Mouse (Mus musculus) liver (tissue): ENCODE data around the gene Ctsf.
"Not testable (repeated sequence)": the region's sequence is repeated elsewhere in the genome, so short reads cannot be mapped to it uniquely, and the experiment has no call there.

ENCODE experiments used
- DNase-seq: peaks from one replicate; pipeline ENCODE4 v3.0.0-alpha.2; 2020; ENCODE audit warnings: mixed read lengths

Ctsf gene

DNA sequence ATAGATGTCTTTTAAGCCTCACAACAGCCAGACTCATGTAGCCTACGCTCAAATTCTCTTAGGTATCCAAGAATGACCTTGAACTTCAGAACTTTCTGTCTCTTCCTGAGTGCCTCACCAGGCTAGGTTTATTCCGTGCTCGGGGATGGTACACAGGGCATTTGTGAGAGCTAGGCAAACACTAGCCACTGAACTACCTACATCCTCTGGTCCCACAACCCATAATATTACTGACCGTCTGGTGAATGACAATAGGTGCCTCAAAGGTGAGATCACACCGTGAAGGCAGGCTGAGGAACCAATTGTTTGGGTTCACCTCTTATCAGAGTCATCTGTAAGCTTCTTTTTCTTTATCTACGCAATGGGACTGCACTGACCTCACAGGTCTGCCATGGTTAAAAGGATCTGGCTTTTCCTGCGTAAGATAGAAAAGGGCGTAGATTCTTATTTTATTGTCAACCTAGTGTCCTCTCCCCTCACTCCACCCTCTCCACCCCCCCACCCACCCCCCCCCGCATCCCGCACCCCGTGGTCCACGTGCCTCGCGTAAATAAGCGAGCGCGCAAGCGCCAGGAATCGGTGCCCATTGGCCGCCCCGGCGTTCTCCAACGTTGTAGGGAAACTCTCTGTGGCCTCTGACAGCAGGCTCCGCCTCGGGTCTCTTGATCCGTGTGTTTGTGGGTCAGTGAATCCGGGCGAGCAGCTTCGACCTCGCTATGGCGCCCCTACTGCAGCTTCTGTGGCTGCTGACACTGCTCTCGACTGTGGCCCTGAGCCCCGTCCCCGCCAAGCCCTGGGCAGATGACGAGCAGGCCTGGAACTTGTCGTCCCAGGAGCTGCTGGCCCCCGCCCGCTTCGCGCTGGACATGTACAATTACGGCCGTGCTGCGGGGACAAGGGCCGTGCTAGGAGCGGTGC, at the start of gene Ctsf:
Gene Ctsf, plus strand, starts transcription at position 579 of the 918 bp plus-strand sequence.
- DNase-seq, result peak; percentile 81

- DNase-seq, result no peak
Observed at GRCm38 (mm10) chr19:4810309-4810708, 44.6 kb upstream of the Ctsf start.

DNA sequence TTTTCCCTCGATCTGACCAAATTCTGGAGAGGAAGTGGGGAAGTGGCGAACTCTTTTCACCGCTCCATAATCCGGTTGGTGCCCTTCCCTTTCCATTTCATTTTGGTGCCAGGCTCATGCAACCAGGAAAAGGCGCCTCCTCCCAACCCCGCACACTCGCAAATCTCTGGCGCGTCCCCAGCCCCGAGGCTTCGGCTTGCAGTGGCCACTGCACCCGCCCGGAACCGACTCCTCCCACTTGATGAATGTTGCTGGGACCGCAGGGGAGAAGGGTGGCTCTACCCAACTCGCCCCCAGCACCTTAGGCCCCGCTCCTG, 44.2 kb upstream of the Ctsf start:
- DNase-seq, result no peak

DNA sequence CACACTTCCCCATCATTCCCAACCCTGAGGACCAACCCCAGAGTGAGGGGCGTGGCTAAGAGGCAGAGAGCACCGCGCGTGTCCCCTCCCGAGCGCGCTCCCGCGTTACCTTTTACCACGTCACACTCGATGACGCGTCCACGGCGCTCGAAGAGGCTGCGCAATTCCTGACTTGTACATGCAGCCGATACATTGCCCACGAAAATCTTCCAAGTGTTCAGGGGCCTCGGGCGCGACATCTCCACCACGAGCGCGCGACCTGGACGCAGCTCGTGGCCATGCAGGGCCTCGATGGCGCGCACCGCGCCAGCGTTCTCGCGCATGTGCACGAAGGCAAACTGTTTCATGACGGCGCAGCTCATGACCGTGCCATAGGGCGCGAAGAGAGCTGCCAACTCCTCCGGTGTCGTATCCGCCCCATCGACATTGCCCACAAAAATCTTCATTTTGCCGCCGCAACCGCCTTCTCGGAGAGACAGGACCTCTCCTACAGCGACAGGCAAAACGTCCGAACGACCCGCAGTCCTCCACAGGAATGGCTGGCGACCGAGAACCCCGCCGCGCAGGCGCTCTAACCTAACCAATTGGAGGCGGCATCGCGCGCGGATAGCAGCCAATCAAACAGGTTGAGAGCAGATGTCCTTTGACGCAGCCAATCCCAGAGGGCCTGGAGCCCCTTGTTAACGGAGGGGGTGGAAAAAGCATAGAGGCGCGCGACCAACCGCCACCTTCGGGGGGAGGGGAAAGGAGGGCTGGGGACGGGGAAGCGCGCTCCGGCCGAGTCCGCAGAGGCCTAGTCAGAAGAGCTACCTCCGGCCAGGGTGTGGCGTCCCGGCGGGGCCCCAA, 43.6 kb upstream of the Ctsf start, which contains the start of the genes Gm21992 and Rbm14:
Gene Gm21992, minus strand, starts transcription at position 550 of the 846 bp plus-strand sequence.
Gene Rbm14, minus strand, starts transcription at position 572 of the 846 bp plus-strand sequence.
- DNase-seq, result peak; percentile 98

GRCm38 (mm10) chr19:4811909-4812242, 43.1 kb upstream of the Ctsf start:
- no peak for DNase-seq

DNA sequence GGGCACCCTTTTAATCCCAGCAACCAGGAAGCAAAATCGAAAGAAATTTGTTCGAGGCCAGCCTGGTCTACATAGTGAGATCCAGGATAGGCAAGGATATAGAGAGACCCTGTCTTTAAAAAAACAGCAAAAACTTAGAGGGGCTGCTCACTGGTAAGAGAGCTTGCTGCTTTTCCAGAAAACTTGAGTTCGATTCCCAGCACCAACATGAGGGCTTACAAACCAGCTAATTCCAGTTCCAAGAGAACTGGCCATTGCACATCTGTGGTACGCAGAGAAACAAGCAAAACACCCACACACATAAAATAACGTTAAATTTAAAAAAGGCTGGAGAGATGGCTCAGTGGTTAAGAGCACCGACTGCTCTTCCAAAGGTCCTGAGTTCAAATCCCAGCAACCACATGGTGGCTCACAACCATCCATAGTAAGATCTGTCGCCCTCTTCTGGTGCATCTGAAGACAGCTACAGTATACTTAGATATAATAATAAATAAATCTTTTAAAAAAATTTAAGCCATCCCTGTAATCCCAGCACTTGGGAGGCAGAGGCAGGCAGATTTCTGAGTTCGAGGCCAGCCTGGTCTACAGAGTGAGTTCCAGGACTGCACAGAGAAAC, 42.5 kb upstream of the Ctsf start:
- not testable (repeated sequence) for DNase-seq

GRCm38 (mm10) chr19:4813015-4813414, 41.9 kb upstream of the Ctsf start:
- DNase-seq, result peak; percentile 64

GRCm38 (mm10) chr19:4817182-4817835, 37.6 kb upstream of the Ctsf start:
- DNase-seq, result no peak

DNA sequence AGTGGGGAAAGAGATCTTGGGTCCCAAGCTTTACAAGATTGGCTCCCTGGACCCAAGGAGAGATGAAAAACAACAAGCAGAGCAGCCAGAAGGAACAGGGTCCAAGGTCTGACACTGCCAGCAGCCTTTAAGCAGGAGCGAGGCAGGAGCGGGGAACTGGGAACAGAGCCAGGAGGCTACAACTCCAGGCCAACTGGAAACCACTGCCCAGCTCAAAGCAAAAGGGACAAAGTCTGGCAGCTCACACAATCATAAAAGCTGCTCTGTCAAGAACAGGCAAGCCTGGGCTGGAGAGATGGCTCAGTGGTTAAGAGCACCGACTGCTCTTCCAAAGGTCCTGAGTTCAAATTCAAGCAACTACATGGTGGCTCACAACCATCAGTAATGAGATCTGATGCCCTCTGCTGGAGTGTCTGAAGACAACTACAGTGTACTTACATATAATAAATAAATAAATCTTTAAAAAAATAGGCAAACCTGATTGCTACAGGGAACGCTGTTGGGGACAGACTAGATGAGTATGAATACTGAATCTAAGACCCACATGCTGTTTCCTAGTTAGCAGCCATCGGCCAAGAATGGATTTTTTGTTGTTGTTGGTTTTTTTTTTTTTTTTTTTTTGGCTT, 34.1 kb upstream of the Ctsf start:
- DNase-seq, result peak; percentile 35

GRCm38 (mm10) chr19:4828444-4829114, 26.4 kb upstream of the Ctsf start:
- DNase-seq, result peak; percentile 52

- no peak for DNase-seq
Observed at GRCm38 (mm10) chr19:4829156-4829555, 25.8 kb upstream of the Ctsf start.

DNA sequence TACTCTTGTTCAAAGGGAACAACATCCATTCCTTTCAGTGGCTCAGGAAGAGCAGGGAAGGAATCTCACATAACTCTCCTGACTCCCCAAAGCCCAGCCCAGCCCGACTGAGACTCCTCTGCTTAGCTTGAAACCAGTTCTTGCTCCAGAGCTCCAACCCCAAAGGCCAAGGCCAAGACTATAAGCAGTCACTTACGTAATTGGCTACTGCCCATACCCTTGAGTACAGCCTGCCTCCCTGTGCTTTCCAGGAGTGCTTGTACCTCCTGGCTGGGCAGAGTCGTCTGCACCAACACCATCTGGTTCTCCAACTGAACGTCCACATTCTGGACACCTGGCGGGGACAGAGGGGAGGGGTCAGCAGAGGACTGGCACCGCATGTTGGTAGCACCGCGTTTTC, 21.0 kb upstream of the Ctsf start:
- DNase-seq, result no peak

DNA sequence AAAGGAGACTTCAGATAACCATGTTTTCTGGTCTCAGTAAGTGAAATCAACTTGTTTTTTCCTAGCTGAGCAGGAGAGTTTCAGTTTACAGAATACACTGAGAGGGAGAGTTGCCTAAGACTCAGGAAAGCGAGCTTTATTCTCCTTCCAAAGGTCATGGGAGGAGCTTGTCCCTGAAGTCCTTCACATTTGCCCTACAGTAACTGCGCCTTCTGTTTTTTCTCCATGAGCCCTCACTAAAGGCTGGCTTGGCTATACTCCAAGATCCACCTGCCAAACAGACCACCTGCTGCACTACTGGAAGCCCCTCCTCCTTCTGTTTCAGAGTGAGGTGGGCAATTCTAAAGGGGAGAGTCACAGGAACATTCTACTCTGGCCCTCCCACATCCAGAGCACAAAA, 18.8 kb upstream of the Ctsf start:
- no peak for DNase-seq

- DNase-seq, result no peak
Observed at GRCm38 (mm10) chr19:4837049-4837448, 17.9 kb upstream of the Ctsf start.

GRCm38 (mm10) chr19:4838526-4839140, 16.3 kb upstream of the Ctsf start:
- no peak for DNase-seq

DNA sequence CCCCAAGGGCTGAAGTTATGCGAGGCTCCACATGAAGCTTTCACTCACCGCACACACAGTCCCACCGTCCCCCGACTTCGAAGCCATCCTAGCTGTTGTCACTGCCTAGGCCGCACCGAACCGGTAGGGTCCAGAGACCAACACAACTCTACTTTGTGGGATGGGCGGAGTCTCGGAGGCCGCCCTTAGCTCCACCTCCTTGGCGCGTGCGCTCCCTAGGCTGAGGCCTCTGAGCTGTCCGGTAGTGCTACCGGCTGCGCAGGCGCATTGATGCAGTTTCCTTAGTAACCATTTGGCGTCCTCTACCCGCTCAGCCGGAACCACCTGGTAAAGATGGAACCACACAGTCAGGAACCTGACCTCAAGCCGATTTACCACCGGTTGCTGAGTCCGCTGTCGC, 15.8 kb upstream of the Ctsf start, which contains the start of the genes Ccs and Ccdc87:
Gene Ccs, minus strand, starts transcription at position 184 of the 400 bp plus-strand sequence.
Gene Ccdc87, plus strand, starts transcription at position 218 of the 400 bp plus-strand sequence.
- DNase-seq, result peak; percentile 97

DNA sequence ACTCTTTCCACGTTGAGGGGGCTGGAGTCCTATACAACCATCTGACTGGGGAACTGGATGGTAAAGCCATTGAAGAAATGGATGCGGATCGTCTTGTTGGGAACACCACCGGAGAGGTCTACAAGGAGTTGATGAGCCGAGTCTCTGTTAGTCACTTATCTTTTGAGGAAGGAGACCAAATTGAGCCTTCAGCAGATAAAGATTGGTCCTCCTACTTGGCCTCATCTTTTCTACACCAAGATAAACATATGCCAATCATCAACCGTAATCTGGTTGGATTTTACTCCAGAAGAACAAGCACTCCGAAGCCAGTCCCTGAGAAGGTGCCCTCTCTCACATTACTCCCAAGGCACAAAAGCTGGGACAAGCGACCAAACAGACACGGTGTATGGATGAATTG, 14.1 kb upstream of the Ctsf start:
- DNase-seq, result no peak

GRCm38 (mm10) chr19:4842611-4843010, 12.3 kb upstream of the Ctsf start:
- no peak for DNase-seq

- no peak for DNase-seq
Observed at GRCm38 (mm10) chr19:4845846-4846245, 9.1 kb upstream of the Ctsf start.

DNA sequence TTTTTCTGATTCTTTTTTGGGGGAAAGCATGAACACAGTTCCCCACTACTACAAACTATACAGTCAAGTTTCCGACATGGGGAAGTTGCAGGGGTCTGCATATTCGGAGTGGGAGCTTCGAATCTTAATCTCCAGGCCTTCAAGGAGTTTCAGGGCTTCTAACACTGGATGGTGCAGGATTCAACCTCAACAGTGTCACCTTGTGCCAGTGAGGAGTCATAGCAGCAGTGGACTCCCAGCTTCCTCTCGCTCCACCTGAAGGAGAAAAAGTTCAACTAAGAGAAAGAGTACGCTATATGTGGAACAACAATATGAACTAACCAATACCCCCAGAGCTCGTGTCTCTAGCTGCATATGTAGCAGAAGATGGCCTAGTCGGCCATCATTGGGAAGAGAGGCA, 7.4 kb upstream of the Ctsf start:
- peak; percentile 29 for DNase-seq

DNA sequence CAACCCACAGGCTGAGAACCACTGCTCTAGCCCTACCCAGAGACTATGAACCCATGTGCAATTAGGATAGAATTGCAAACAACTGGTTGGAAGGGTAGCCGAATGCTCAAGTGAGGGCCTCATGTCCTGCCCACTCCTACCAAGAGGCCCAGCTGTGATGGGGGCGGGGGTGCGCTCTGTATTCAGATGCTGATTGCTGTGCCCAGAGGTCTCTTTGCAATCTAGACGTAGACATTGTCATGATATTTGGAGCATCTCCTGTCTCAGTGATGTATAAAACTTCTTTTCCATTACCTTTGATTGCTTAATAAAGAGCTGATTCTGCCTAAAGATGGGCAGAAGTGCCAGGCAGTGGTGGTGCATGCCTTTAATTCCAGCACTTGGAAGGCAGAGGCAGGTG, 5.1 kb upstream of the Ctsf start:
- no peak for DNase-seq
